ENCODE assay signal across 8 mouse cellular contexts in the genomic region with DNA sequence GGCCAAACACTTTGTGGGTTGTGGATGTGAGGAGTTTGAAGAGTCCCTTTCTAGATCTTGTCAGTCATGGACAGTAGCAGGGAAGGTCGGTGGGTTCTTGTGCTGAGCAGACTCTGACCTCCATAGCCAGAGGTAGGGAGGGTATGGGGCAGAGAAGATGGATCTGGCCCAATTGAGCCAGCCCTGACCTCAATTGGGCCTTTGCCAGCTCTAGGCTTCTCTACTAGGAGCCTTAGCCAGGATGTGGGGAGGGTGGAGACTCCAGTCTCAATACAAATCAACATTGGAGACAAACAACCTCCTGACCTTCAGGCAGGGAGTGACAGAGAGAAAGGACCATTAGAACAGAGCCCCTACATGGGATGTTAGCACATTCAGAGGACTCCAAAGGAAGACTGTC. TPM values are rescaled to one million over a fixed set of nuclear protein-coding genes. Genes with fewer than 3 reads are reported as not detected.
DNase-seq lines count a peak whose midpoint lies in the region; ATAC-seq and TF ChIP-seq lines count a peak whose summit lies in the region.

No protein-coding gene starts in this region.

- intact Hi-C loops in gastrocnemius, postnatal 14 days (cut with DNase I; ENCODE audit: low total_unique reads) = no loop called here
- intact Hi-C loops in left cerebral cortex, postnatal 36 days (cut with DNase I) = no loop called here

- H3K27me3 ChIP-seq in spleen, adult 2 months (ENCODE audit: control insufficient read depth, insufficient read depth, low read length) = no peaks in the 10 kb centered on the region
- H3K27me3 ChIP-seq in intestine, embryonic 15.5 days (replicated peaks) = no peaks in the 10 kb centered on the region
- no peaks in the 10 kb centered on the region for H3K27me3 ChIP-seq in stomach, embryonic 15.5 days (replicated peaks)

- H3K4me1 ChIP-seq in spleen, adult 2 months (ENCODE audit: control insufficient read depth, insufficient read depth, insufficient read length) = peaks cover 10% of the 10 kb centered on the region; the same call in 1 of the 2 replicates
- peaks cover 19% of the 10 kb centered on the region for H3K4me1 ChIP-seq in intestine, embryonic 15.5 days (replicated peaks)
- H3K4me1 ChIP-seq in lung, adult 2 months (ENCODE audit: control insufficient read depth, insufficient read depth, low read length) = peaks cover 8% of the 10 kb centered on the region
- peaks cover 20% of the 10 kb centered on the region for H3K4me1 ChIP-seq in stomach, embryonic 15.5 days

- peaks cover 3% of the 10 kb centered on the region for H3K36me3 ChIP-seq in spleen, adult 2 months (ENCODE audit: control insufficient read depth, insufficient read depth, low read length)
- H3K36me3 ChIP-seq in intestine, embryonic 15.5 days = no peaks in the 10 kb centered on the region
- H3K36me3 ChIP-seq in stomach, embryonic 15.5 days = no peaks in the 10 kb centered on the region

- H3K4me3 ChIP-seq in spleen, adult 2 months (ENCODE audit: extremely low read depth, insufficient read depth, insufficient read length) = peak overlapping the region; percentile 66
- peak overlapping the region; percentile 43 for H3K4me3 ChIP-seq in intestine, embryonic 15.5 days (replicated peaks)
- peak overlapping the region; percentile 75 for H3K4me3 ChIP-seq in lung, adult 2 months (replicated peaks; ENCODE audit: extremely low read depth, low read depth, low read length)
- peak overlapping the region; percentile 46 for H3K4me3 ChIP-seq in stomach, embryonic 15.5 days (replicated peaks)

- peak overlapping the region; percentile 87 for H3K4me2 ChIP-seq in intestine, embryonic 15.5 days (replicated peaks)
- H3K4me2 ChIP-seq in stomach, embryonic 15.5 days = peak overlapping the region; percentile 92

- peak; percentile 18 for ATAC-seq in intestine, embryonic 15.5 days
- ATAC-seq in stomach, embryonic 15.5 days (ENCODE audit: insufficient read depth, low FRiP score, low read depth) = 0 out of 2 replicates have a peak, but pooled peaks have one; percentile 23

- 4% methylated on average over 1 of the region's 1 CpGs for WGBS in spleen, adult 2 months
- WGBS in intestine, embryonic 15.5 days = 29% methylated on average over 1 of the region's 1 CpGs
- 7% methylated on average over 1 of the region's 1 CpGs for WGBS in lung, adult 2 months
- WGBS in stomach, embryonic 15.5 days = 30% methylated on average over 1 of the region's 1 CpGs

- no peak for DNase-seq in spleen, adult 2 months (ENCODE audit: low read depth in 1 of 2, low spot score in 2 of 2)
- no peak for DNase-seq in spleen, postnatal 10 days (ENCODE audit: low spot score in 2 of 2)
- DNase-seq in gastrocnemius, postnatal 14 days = peak; percentile 45
- DNase-seq in lung, adult 2 months = peak; percentile 41
- no peak for DNase-seq in ovary, postnatal 14 days (ENCODE audit: low spot score)
- DNase-seq in left cerebral cortex, postnatal 36 days (ENCODE audit: low spot score in 2 of 2) = no peak

- no peak for TF ChIP-seq POLR2A in spleen, adult 2 months (IDR thresholded peaks at IDR 0.05; ENCODE audit: low read depth, low read length)
- peak; percentile 29; the same call in 1 of the 2 replicates for TF ChIP-seq POLR2A in lung, adult 2 months (IDR thresholded peaks at IDR 0.05; ENCODE audit: borderline replicate concordance, extremely low read depth, low read depth, low read length)

- H3K27ac ChIP-seq in spleen, adult 2 months (ENCODE audit: insufficient read depth, low read length) = 0 out of 2 replicates have a peak overlapping the region, but pooled peaks have one; percentile 9
- no peak overlapping the region; the same call in 1 of the 2 replicates for H3K27ac ChIP-seq in intestine, embryonic 15.5 days
- 0 out of 2 replicates have a peak overlapping the region, but pooled peaks have one; percentile 55 for H3K27ac ChIP-seq in stomach, embryonic 15.5 days

- H3K9me3 ChIP-seq in intestine, embryonic 15.5 days = no peaks in the 10 kb centered on the region
- H3K9me3 ChIP-seq in stomach, embryonic 15.5 days = no peaks in the 10 kb centered on the region

- no peak for TF ChIP-seq CTCF in spleen, adult 2 months (IDR thresholded peaks at IDR 0.05; ENCODE audit: extremely low read depth, insufficient read depth, insufficient read length, insufficient replicate concordance)
- no peak for TF ChIP-seq CTCF in lung, adult 2 months (IDR thresholded peaks at IDR 0.05; ENCODE audit: insufficient read depth, low read length)

- peak overlapping the region; percentile 51; the same call in 1 of the 2 replicates for H3K9ac ChIP-seq in intestine, embryonic 15.5 days
- H3K9ac ChIP-seq in stomach, embryonic 15.5 days = peak overlapping the region; percentile 13; the same call in 1 of the 2 replicates

RNA-seq across cellular contexts. Expression of a gene that starts 1.0 kb away (rescaled TPM):
- polyA plus RNA-seq in spleen, adult 2 months (2012; rRNA removed) = 27.0 and 30.0 TPM in 2 replicates
- total RNA-seq in gastrocnemius, postnatal 14 days (2021) = 10 to 100 TPM; 12.9 to 15.4 TPM
- 35.6 and 36.3 TPM in 2 replicates for polyA plus RNA-seq in intestine, embryonic 15.5 days (2015; fragmentation: Nextera tagmentation; extraction: Ambion mirVana)
- polyA plus RNA-seq in lung, adult 2 months (2012; rRNA removed) = 81.0 and 103 TPM in 2 replicates
- 34.7 and 39.0 TPM in 2 replicates for polyA plus RNA-seq in stomach, embryonic 15.5 days (2015; fragmentation: Nextera tagmentation; extraction: Ambion mirVana)
- 10 to 100 TPM; 20.9 to 21.8 TPM for total RNA-seq in left cerebral cortex, postnatal 36 days (2021)

RNA-seq across cellular contexts. Expression of a gene that starts 1.1 kb away (rescaled TPM):
- 15.9 and 28.8 TPM in 2 replicates for polyA plus RNA-seq in spleen, adult 2 months (2012; rRNA removed)
- 10 to 100 TPM; 53.1 to 61.0 TPM for total RNA-seq in gastrocnemius, postnatal 14 days (2021)
- 82.3 and 109 TPM in 2 replicates for polyA plus RNA-seq in intestine, embryonic 15.5 days (2015; fragmentation: Nextera tagmentation; extraction: Ambion mirVana)
- 149 and 169 TPM in 2 replicates for polyA plus RNA-seq in lung, adult 2 months (2012; rRNA removed)
- polyA plus RNA-seq in stomach, embryonic 15.5 days (2015; fragmentation: Nextera tagmentation; extraction: Ambion mirVana) = 66.9 and 75.9 TPM in 2 replicates
- 100 to 1,000 TPM; 118 to 137 TPM for total RNA-seq in left cerebral cortex, postnatal 36 days (2021)

RNA-seq across cellular contexts. Expression of a gene that starts 5.9 kb away (rescaled TPM):
- polyA plus RNA-seq in spleen, adult 2 months (2012; rRNA removed) = 32.9 and 34.0 TPM in 2 replicates
- total RNA-seq in gastrocnemius, postnatal 14 days (2021) = 100 to 1,000 TPM in 1 of 2 experiments, 10 to 100 TPM in 1; 83.3 to 100 TPM
- polyA plus RNA-seq in intestine, embryonic 15.5 days (2015; fragmentation: Nextera tagmentation; extraction: Ambion mirVana) = 117 and 125 TPM in 2 replicates
- 38.6 and 48.4 TPM in 2 replicates for polyA plus RNA-seq in lung, adult 2 months (2012; rRNA removed)
- polyA plus RNA-seq in stomach, embryonic 15.5 days (2015; fragmentation: Nextera tagmentation; extraction: Ambion mirVana) = 126 and 134 TPM in 2 replicates
- 100 to 1,000 TPM; 160 to 168 TPM for total RNA-seq in left cerebral cortex, postnatal 36 days (2021)

RNA-seq across cellular contexts. Expression of a gene that starts 11.4 kb away (rescaled TPM):
- polyA plus RNA-seq in spleen, adult 2 months (2012; rRNA removed) = 0.06 TPM in 1 of 2 replicates, not detected in the other
- not detected for total RNA-seq in gastrocnemius, postnatal 14 days (2021)
- polyA plus RNA-seq in intestine, embryonic 15.5 days (2015; fragmentation: Nextera tagmentation; extraction: Ambion mirVana) = 6.3 and 8.5 TPM in 2 replicates
- polyA plus RNA-seq in lung, adult 2 months (2012; rRNA removed) = 1.7 and 32.5 TPM in 2 replicates
- 43.9 and 74.6 TPM in 2 replicates for polyA plus RNA-seq in stomach, embryonic 15.5 days (2015; fragmentation: Nextera tagmentation; extraction: Ambion mirVana)
- under 1 TPM; 0.34 to 0.44 TPM for total RNA-seq in left cerebral cortex, postnatal 36 days (2021)

RNA-seq across cellular contexts. Expression of a gene that starts 21.8 kb away (rescaled TPM):
- 15.9 and 18.7 TPM in 2 replicates for polyA plus RNA-seq in spleen, adult 2 months (2012; rRNA removed)
- total RNA-seq in gastrocnemius, postnatal 14 days (2021) = 100 to 1,000 TPM in 1 of 2 experiments, 10 to 100 TPM in 1; 79.5 to 106 TPM
- polyA plus RNA-seq in intestine, embryonic 15.5 days (2015; fragmentation: Nextera tagmentation; extraction: Ambion mirVana) = 109 and 122 TPM in 2 replicates
- 180 and 274 TPM in 2 replicates for polyA plus RNA-seq in lung, adult 2 months (2012; rRNA removed)
- polyA plus RNA-seq in stomach, embryonic 15.5 days (2015; fragmentation: Nextera tagmentation; extraction: Ambion mirVana) = 225 and 274 TPM in 2 replicates
- 10 to 100 TPM; 79.4 to 89.8 TPM for total RNA-seq in left cerebral cortex, postnatal 36 days (2021)

Comparison
In these comparisons a context has a peak if more than half of its experiments do, and no peak if none do; other contexts are left out.
1. DNase-seq: peak in gastrocnemius, postnatal 14 days (single experiment) and lung, adult 2 months (single experiment); none in spleen, adult 2 months (0 of 2), spleen, postnatal 10 days (0 of 2), ovary, postnatal 14 days (single experiment) and left cerebral cortex, postnatal 36 days (0 of 2).
2. Peak in every context shown above with its lines, with median percentiles within 50 percentile points of each other: H3K4me3 ChIP-seq.